21 mouse cellular contexts compared by ENCODE assay signal in the genomic region with DNA sequence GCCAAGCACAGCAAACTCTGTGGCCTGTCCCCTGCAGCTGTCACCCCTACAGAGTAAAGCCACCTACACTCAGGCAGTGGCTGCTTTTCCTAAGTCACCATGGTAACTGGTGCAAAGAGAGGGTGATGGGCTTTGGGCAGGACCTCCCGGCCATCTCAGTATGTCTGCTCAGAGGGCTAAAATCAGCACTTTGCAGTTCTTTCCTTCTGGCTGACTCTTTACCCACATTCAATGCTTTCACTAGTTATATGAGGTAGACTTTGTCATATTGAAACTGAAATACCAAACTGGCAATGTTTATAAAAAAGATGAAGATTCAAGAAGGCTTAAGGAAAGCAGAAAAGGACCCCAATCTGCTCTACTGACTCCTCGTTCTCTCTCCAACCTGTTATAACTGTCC. TPM values are rescaled to one million over a fixed set of nuclear protein-coding genes. Genes with fewer than 3 reads are reported as not detected.
DNase-seq lines count a peak whose midpoint lies in the region; ATAC-seq and TF ChIP-seq lines count a peak whose summit lies in the region.
"Had no signal": no experiment of that assay in that cellular context is flagged by ENCODE, and none has a peak within 500 bp of the region (broad histone marks: within the 10 kb centered on the region; RNA-seq: fewer than 3 reads in every experiment).

No protein-coding gene starts in this region.

- DNase-seq in midbrain, postnatal 0 days (ENCODE audit: low spot score) = no peak
- DNase-seq in CH12.LX (ENCODE audit: extremely low read depth) = peak; percentile 62
- DNase-seq in yolk sac, embryonic 10.5 days (ENCODE audit: low spot score) = peak; percentile 30
- DNase-seq in frontal cortex, postnatal 36 days (ENCODE audit: low spot score in 2 of 2) = no peak
- no peak for DNase-seq in spleen, postnatal 4 days (ENCODE audit: low spot score in 2 of 2)
- DNase-seq in frontal cortex, postnatal 10 days (ENCODE audit: low spot score in 2 of 2) = no peak
- DNase-seq: adrenal gland, postnatal 10 days; cerebellum, adult 11 months; cerebellum, adult 8-10 months; cerebellum, postnatal 14 days; gastrocnemius, adult 2 months; gastrocnemius, postnatal 25 days; heart, adult 11 months; heart, postnatal 36 days had no signal

- TF ChIP-seq RAD21 in CH12.LX (IDR thresholded peaks at IDR 0.05; ENCODE audit: low read depth, low read length) = no peak

- no peaks in the 10 kb centered on the region for H3K4me1 ChIP-seq in midbrain, embryonic 13.5 days (replicated peaks)
- H3K4me1 ChIP-seq in midbrain, postnatal 0 days (ENCODE audit: insufficient read depth, low read length) = no peaks in the 10 kb centered on the region
- H3K4me1 ChIP-seq in CH12.LX (ENCODE audit: control insufficient read depth in 1 of 2, insufficient read depth in 2 of 2) = peaks cover 2 to 11% of the 10 kb centered on the region in 2 experiments; a peak in 2 of 4 replicates
- H3K4me1 ChIP-seq: embryonic facial prominence, embryonic 12.5 days; heart, embryonic 13.5 days; hindbrain, embryonic 15.5 days had no signal

- H3K9ac ChIP-seq in midbrain, embryonic 13.5 days (replicated peaks) = no peak overlapping the region
- no peak overlapping the region for H3K9ac ChIP-seq in midbrain, postnatal 0 days (replicated peaks; ENCODE audit: low read length, poor library complexity, severe bottlenecking)
- no peak overlapping the region for H3K9ac ChIP-seq in CH12.LX (ENCODE audit: insufficient read depth, low read depth)
- H3K9ac ChIP-seq: embryonic facial prominence, embryonic 12.5 days; heart, embryonic 13.5 days; hindbrain, embryonic 15.5 days had no signal

- no peaks in the 10 kb centered on the region for H3K27me3 ChIP-seq in midbrain, embryonic 13.5 days
- H3K27me3 ChIP-seq in midbrain, postnatal 0 days (ENCODE audit: insufficient read depth, low read length) = no peaks in the 10 kb centered on the region
- no peaks in the 10 kb centered on the region for H3K27me3 ChIP-seq in CH12.LX (replicated peaks)
- H3K27me3 ChIP-seq: embryonic facial prominence, embryonic 12.5 days; heart, embryonic 13.5 days; hindbrain, embryonic 15.5 days had no signal

- dilution Hi-C loops in CH12.LX (cut with MboI; ENCODE audit: extremely low pct_ligation_motif_present, extremely low pct_unique_long_range_greater_than_20kb, low sequenced_read_pairs) = no loop called here

- no peak for TF ChIP-seq CTCF in midbrain, postnatal 0 days (IDR thresholded peaks at IDR 0.05)
- TF ChIP-seq CTCF in CH12.LX (conservative IDR thresholded peaks at IDR 0.05 in 1 of 2, IDR thresholded peaks at IDR 0.05 in 1 of 2; ENCODE audit: low read depth in 2 of 2, low read length in 2 of 2) = no peak

- H3K4me3 ChIP-seq in midbrain, embryonic 13.5 days (replicated peaks) = no peak overlapping the region
- no peak overlapping the region for H3K4me3 ChIP-seq in midbrain, postnatal 0 days (ENCODE audit: low read depth, low read length)
- H3K4me3 ChIP-seq in CH12.LX (replicated peaks in 1 of 3; ENCODE audit: low read depth in 2 of 3, low read length in 2 of 3, poor library complexity in 1 of 3) = no peak overlapping the region
- H3K4me3 ChIP-seq: embryonic facial prominence, embryonic 12.5 days; gastrocnemius, adult 2 months; heart, embryonic 13.5 days; hindbrain, embryonic 15.5 days had no signal

- no peaks in the 10 kb centered on the region for H3K9me3 ChIP-seq in midbrain, embryonic 13.5 days
- H3K9me3 ChIP-seq in midbrain, postnatal 0 days (ENCODE audit: low read length) = no peaks in the 10 kb centered on the region
- H3K9me3 ChIP-seq in CH12.LX (replicated peaks; ENCODE audit: low read length) = no peaks in the 10 kb centered on the region
- H3K9me3 ChIP-seq: embryonic facial prominence, embryonic 12.5 days; G1E; heart, embryonic 13.5 days; hindbrain, embryonic 15.5 days had no signal

- TF ChIP-seq EP300 in CH12.LX (IDR thresholded peaks at IDR 0.05; ENCODE audit: low read length) = peak; percentile 61

- H3K36me3 ChIP-seq in midbrain, embryonic 13.5 days = peaks cover 27% of the 10 kb centered on the region
- H3K36me3 ChIP-seq in midbrain, postnatal 0 days (ENCODE audit: insufficient read depth, low read length) = peaks cover 11% of the 10 kb centered on the region; the same call in 1 of the 2 replicates
- H3K36me3 ChIP-seq in CH12.LX (replicated peaks in 1 of 2; ENCODE audit: control insufficient read depth in 1 of 2, insufficient read depth in 1 of 2, low read length in 1 of 2) = peaks cover 18 to 34% of the 10 kb centered on the region in 2 experiments

- 68% methylated on average over 2 of the region's 2 CpGs for WGBS in midbrain, embryonic 13.5 days
- WGBS in midbrain, postnatal 0 days = 69% methylated on average over 2 of the region's 2 CpGs

- H3K79me2 ChIP-seq in CH12.LX (replicated peaks; ENCODE audit: control insufficient read depth, extremely low read depth, insufficient read depth, poor library complexity, severe bottlenecking) = no peaks in the 10 kb centered on the region

- in situ Hi-C loops in CH12.LX (cut with MboI; ENCODE audit: low pct_ligation_motif_present, low pct_unique_long_range_greater_than_20kb, low sequenced_read_pairs) = no loop called here

- H3K27ac ChIP-seq in midbrain, embryonic 13.5 days = no peak overlapping the region
- H3K27ac ChIP-seq in midbrain, postnatal 0 days (ENCODE audit: low read depth, low read length) = no peak overlapping the region
- H3K27ac ChIP-seq in CH12.LX (ENCODE audit: insufficient read depth, low read depth) = no peak overlapping the region
- H3K27ac ChIP-seq: embryonic facial prominence, embryonic 12.5 days; gastrocnemius, adult 2 months; heart, embryonic 13.5 days; hindbrain, embryonic 15.5 days had no signal

- H3K4me2 ChIP-seq in midbrain, embryonic 13.5 days (replicated peaks) = no peak overlapping the region
- H3K4me2 ChIP-seq in midbrain, postnatal 0 days (ENCODE audit: low read depth, low read length, poor library complexity, severe bottlenecking) = no peak overlapping the region
- H3K4me2 ChIP-seq in CH12.LX (ENCODE audit: insufficient read depth, low read depth, poor library complexity, severe bottlenecking) = no peak overlapping the region
- H3K4me2 ChIP-seq: embryonic facial prominence, embryonic 12.5 days; heart, embryonic 13.5 days; hindbrain, embryonic 15.5 days had no signal

- TF ChIP-seq POLR2A in CH12.LX (IDR thresholded peaks at IDR 0.05; ENCODE audit: low read depth, low read length) = no peak

- peak; percentile 43; the same call in 1 of the 2 replicates for ATAC-seq in midbrain, embryonic 13.5 days
- no peak for ATAC-seq in midbrain, postnatal 0 days (ENCODE audit: low FRiP score)
- ATAC-seq in inflammation-experienced regulatory T-cells, adult 6 months = peak; percentile 54
- ATAC-seq: forebrain, embryonic 16.5 days had no signal

TF ChIP-seq in CH12.LX, 34 proteins besides CTCF, POLR2A, EP300 and RAD21:
- TF ChIP-seq IRF4 (IDR thresholded peaks at IDR 0.05; ENCODE audit: low read depth, low read length) = peak; percentile 77
- no peak for TF ChIP-seq PAX5 (IDR thresholded peaks at IDR 0.05; ENCODE audit: low read length)
- TF ChIP-seq ETS1 (conservative IDR thresholded peaks at IDR 0.05; ENCODE audit: low read depth, low read length) = no peak
- TF ChIP-seq RCOR1 (conservative IDR thresholded peaks at IDR 0.05; ENCODE audit: low read depth, low read length) = no peak
- peak; percentile 34; the same call in 1 of the 2 replicates for TF ChIP-seq MEF2A (IDR thresholded peaks at IDR 0.05; ENCODE audit: borderline replicate concordance, low read depth, low read length)
- TF ChIP-seq TBP (conservative IDR thresholded peaks at IDR 0.05; ENCODE audit: low read depth, low read length) = no peak
- peak; percentile 32; the same call in 1 of the 2 replicates for TF ChIP-seq JUN (IDR thresholded peaks at IDR 0.05; ENCODE audit: insufficient read depth, low read depth, low read length)
- TF ChIP-seq ZNF384 (IDR thresholded peaks at IDR 0.05; ENCODE audit: low read depth, low read length) = peak; percentile 49; the same call in 1 of the 2 replicates

RNA-seq across cellular contexts. Expression of a gene that starts 33.3 kb away (rescaled TPM):
- 184 and 188 TPM in 2 replicates for polyA plus RNA-seq in midbrain, embryonic 13.5 days (2015; fragmentation: Nextera tagmentation; extraction: Ambion mirVana)
- 354 and 498 TPM in 2 replicates for total RNA-seq in midbrain, postnatal 0 days (2014; rRNA removed)
- polyA plus RNA-seq in midbrain, postnatal 0 days (2015; fragmentation: Nextera tagmentation; extraction: Ambion mirVana) = 228 and 230 TPM in 2 replicates
- total RNA-seq in CH12.LX (2012; rRNA removed) = 267 and 310 TPM in 2 replicates
- 371 and 386 TPM in 2 replicates for total RNA-seq in CH12.LX (2014; rRNA removed)
- 233 and 283 TPM in 2 replicates for polyA plus RNA-seq in CH12.LX (2012; ENCODE audit: insufficient read length, low read depth)
- 100 to 1,000 TPM; 353 to 565 (median 539) TPM for polyA plus RNA-seq in inflammation-experienced regulatory T-cells, adult 6 months (2017; shearing (Covaris generic))

Comparison
In these comparisons a context has a peak if more than half of its experiments do, and no peak if none do; other contexts are left out.
1. DNase-seq: peak in CH12.LX (single experiment) and yolk sac, embryonic 10.5 days (single experiment); none in midbrain, postnatal 0 days (single experiment), frontal cortex, postnatal 36 days (0 of 2), spleen, postnatal 4 days (0 of 2) and frontal cortex, postnatal 10 days (0 of 2).